Mouse (Mus musculus) megakaryocyte, adult 5-6 weeks (primary cell): ENCODE results near the gene Heatr6. TPM values are rescaled to one million over a fixed set of nuclear protein-coding genes. Genes with fewer than 3 reads are reported as not detected.

Source experiments
- ATAC-seq: 2 replicates; pipeline ENCODE4 v1.8.0; 2016; ENCODE audit warnings: mild to moderate bottlenecking, inconsistent platforms; ENCODE audit not compliant: poor library complexity, severe bottlenecking
- total RNA-seq, 2 experiments: library from RNA; stranded (forward) in 1 of 2; stranded (reverse) in 1 of 2; fragments of 153-499, 151-499 nt in 1 of 2; fragments of 221-1000, 200-1000 nt in 1 of 2; gene quantifications; 2 replicates each; pipeline versions ENCODE4 v1.2.3 to v1.2.4; 2015 to 2017

The Heatr6 gene
- total RNA-seq, 2 experiments from 2014 or later: 13.2 to 17.0 TPM

GRCm38 (mm10) chr11:83796980-83797608, 43.6 kb downstream of the Heatr6 start:
- ATAC-seq: no peak

GRCm38 (mm10) chr11:83799871-83800430, 46.5 kb downstream of the Heatr6 start:
- ATAC-seq: no peak

- no peak for ATAC-seq
These were observed 48.7 kb downstream of the Heatr6 start for GRCm38 (mm10) chr11:83802166-83802565.

GRCm38 (mm10) chr11:83802581-83802980, 49.1 kb downstream of the Heatr6 start:
- no peak for ATAC-seq

- peak; percentile 12; the same call in 1 of the 2 replicates for ATAC-seq
These were observed 56.9 kb downstream of the Heatr6 start for GRCm38 (mm10) chr11:83810441-83810840.

- ATAC-seq: no peak
These were observed 61.7 kb downstream of the Heatr6 start for GRCm38 (mm10) chr11:83815191-83815590.

- ATAC-seq: 0 out of 2 replicates have a peak, but pooled peaks have one; percentile 43
These were observed 62.1 kb downstream of the Heatr6 start for GRCm38 (mm10) chr11:83815628-83816027.

GRCm38 (mm10) chr11:83817048-83817447, 63.6 kb downstream of the Heatr6 start:
- no peak for ATAC-seq

GRCm38 (mm10) chr11:83817994-83818393, 64.5 kb downstream of the Heatr6 start:
- ATAC-seq: no peak

GRCm38 (mm10) chr11:83818591-83819127, 65.2 kb downstream of the Heatr6 start:
- ATAC-seq: no peak

GRCm38 (mm10) chr11:83819806-83820483, 66.4 kb downstream of the Heatr6 start:
- ATAC-seq: no peak

GRCm38 (mm10) chr11:83826142-83826541, 72.6 kb downstream of the Heatr6 start:
- no peak for ATAC-seq

GRCm38 (mm10) chr11:83828553-83829142, 75.2 kb downstream of the Heatr6 start:
- no peak for ATAC-seq

GRCm38 (mm10) chr11:83832389-83832788, 78.9 kb downstream of the Heatr6 start:
- ATAC-seq: peak; percentile 59; the same call in 1 of the 2 replicates

Other genes starting within 250 kb of the Heatr6 start
- gene Heatr9, start 231.5 kb upstream of the Heatr6 start, total RNA-seq (2015): not detected in 2 replicates
- gene Heatr9, start 231.5 kb upstream of the Heatr6 start, total RNA-seq (2017): not detected in 2 replicates
- 32.1 and 70.7 TPM in 2 replicates for gene Ccl5, start 223.2 kb upstream of the Heatr6 start, total RNA-seq (2015)
- 7.2 and 11.1 TPM in 2 replicates for gene Ccl5, start 223.2 kb upstream of the Heatr6 start, total RNA-seq (2017)
- 447 and 459 TPM in 2 replicates for gene Ccl9, start 175.1 kb upstream of the Heatr6 start, total RNA-seq (2015)
- gene Ccl9, start 175.1 kb upstream of the Heatr6 start, total RNA-seq (2017): 282 and 303 TPM in 2 replicates
- 916 and 950 TPM in 2 replicates for gene Ccl6, start 160.6 kb upstream of the Heatr6 start, total RNA-seq (2015)
- 592 and 639 TPM in 2 replicates for gene Ccl6, start 160.6 kb upstream of the Heatr6 start, total RNA-seq (2017)
- gene Rpl9-ps1, start 108.1 kb upstream of the Heatr6 start, total RNA-seq (2015): 1.0 TPM in 1 of 2 replicates, not detected in the other
- not detected in 2 replicates for gene Rpl9-ps1, start 108.1 kb upstream of the Heatr6 start, total RNA-seq (2017)
- 299 and 403 TPM in 2 replicates for gene Ccl3, start 104.3 kb upstream of the Heatr6 start, total RNA-seq (2015)
- 184 and 222 TPM in 2 replicates for gene Ccl3, start 104.3 kb upstream of the Heatr6 start, total RNA-seq (2017)
- gene Ccl4, start 91.1 kb upstream of the Heatr6 start, total RNA-seq (2015): 36.0 and 59.5 TPM in 2 replicates
- gene Ccl4, start 91.1 kb upstream of the Heatr6 start, total RNA-seq (2017): 36.2 and 51.5 TPM in 2 replicates
- 379 and 412 TPM in 2 replicates for gene Wfdc17, start 49.7 kb upstream of the Heatr6 start, total RNA-seq (2015)
- 127 and 155 TPM in 2 replicates for gene Wfdc17, start 49.7 kb upstream of the Heatr6 start, total RNA-seq (2017)
- 1.4 and 6.2 TPM in 2 replicates for gene Wfdc18, start 44.7 kb upstream of the Heatr6 start, total RNA-seq (2015)
- 1.3 and 3.9 TPM in 2 replicates for gene Wfdc18, start 44.7 kb upstream of the Heatr6 start, total RNA-seq (2017)
- 528 and 641 TPM in 2 replicates for gene Wfdc21, start 6.8 kb upstream of the Heatr6 start, total RNA-seq (2015)
- gene Wfdc21, start 6.8 kb upstream of the Heatr6 start, total RNA-seq (2017): 492 and 635 TPM in 2 replicates
- not detected in 2 replicates for gene Hnf1b, start 96.4 kb downstream of the Heatr6 start, total RNA-seq (2015)
- not detected in 2 replicates for gene Hnf1b, start 96.4 kb downstream of the Heatr6 start, total RNA-seq (2017)
- 28.1 and 30.5 TPM in 2 replicates for gene Ddx52, start 188.4 kb downstream of the Heatr6 start, total RNA-seq (2015)
- 53.3 and 62.9 TPM in 2 replicates for gene Ddx52, start 188.4 kb downstream of the Heatr6 start, total RNA-seq (2017)
- 25.7 and 27.7 TPM in 2 replicates for gene Synrg, start 210.7 kb downstream of the Heatr6 start, total RNA-seq (2015)
- 20.6 and 23.8 TPM in 2 replicates for gene Synrg, start 210.7 kb downstream of the Heatr6 start, total RNA-seq (2017)